Mouse (Mus musculus) forebrain, embryonic 15.5 days (tissue): Measurements from ENCODE around the gene Col9a2. TPM values are rescaled to one million over a fixed set of nuclear protein-coding genes. Genes with fewer than 3 reads are reported as not detected.

Experiments used
- ATAC-seq: fragments of 200-750 bp; cut with Nextera tagmentation; replicated peaks from 2 replicates; pipeline ENCODE4 v1.8.0; 2017; ENCODE audit warnings: mild to moderate bottlenecking, moderate TSS enrichment, moderate library complexity
- H3K27ac ChIP-seq: fragments of 300-500 bp; sonication (generic); replicated peaks from 2 replicates; pipeline ENCODE4 v1.5.1; 2015; ENCODE audit warnings: mild to moderate bottlenecking, inconsistent platforms
- H3K27me3 ChIP-seq: fragments of 300-500 bp; sonication (generic); 2 replicates; pipeline ENCODE4 v1.6.1; 2015; ENCODE audit warnings: inconsistent platforms
- H3K36me3 ChIP-seq: fragments of 300-500 bp; sonication (generic); 2 replicates; pipeline ENCODE4 v1.6.1; 2015; ENCODE audit warnings: mild to moderate bottlenecking, inconsistent platforms
- H3K4me1 ChIP-seq: fragments of 300-500 bp; sonication (generic); 2 replicates; pipeline ENCODE4 v1.6.1; 2015; ENCODE audit warnings: inconsistent platforms
- H3K4me2 ChIP-seq: fragments of 300-500 bp; sonication (generic); replicated peaks from 2 replicates; pipeline ENCODE4 v1.6.1; 2015; ENCODE audit warnings: mild to moderate bottlenecking, inconsistent platforms
- H3K4me3 ChIP-seq: fragments of 300-500 bp; sonication (generic); 2 replicates; pipeline ENCODE4 v1.5.1; 2015; ENCODE audit warnings: mild to moderate bottlenecking, inconsistent platforms
- H3K9ac ChIP-seq: fragments of 300-500 bp; sonication (generic); replicated peaks from 2 replicates; pipeline ENCODE4 v1.6.1; 2015; ENCODE audit warnings: mild to moderate bottlenecking, inconsistent platforms
- H3K9me3 ChIP-seq: fragments of 300-500 bp; sonication (generic); 2 replicates; pipeline ENCODE4 v1.6.1; 2016; ENCODE audit warnings: inconsistent platforms
- WGBS: fragments of 180-500 bp; shearing (Covaris S2); methylation state at CpG from one replicate; pipeline ENCODE4 v1.1.7; 2015; ENCODE audit warnings: mixed read lengths; 5-methylcytosine and 5-hydroxymethylcytosine counted together
- polyA plus RNA-seq: library from polyadenylated mRNA; unstranded; fragments of >200 nt; fragmentation: Nextera tagmentation; extraction: Ambion mirVana; gene quantifications from 2 replicates; pipeline ENCODE4 v1.2.1, GENCODE M21; 2015

Gene Col9a2
- polyA plus RNA-seq, 1 experiment from 2014 or later: 5.9 TPM

- no peaks in the 10 kb centered on the region for H3K4me1 ChIP-seq
- no peak for ATAC-seq
- H3K27ac ChIP-seq: no peak overlapping the region
- H3K4me3 ChIP-seq: no peak overlapping the region
- H3K9me3 ChIP-seq: no peaks in the 10 kb centered on the region
- H3K9ac ChIP-seq: no peak overlapping the region
- H3K27me3 ChIP-seq: no peaks in the 10 kb centered on the region
- 81% methylated on average over 1 of the region's 1 CpGs for WGBS
- H3K36me3 ChIP-seq: no peaks in the 10 kb centered on the region
- H3K4me2 ChIP-seq: no peak overlapping the region
Observed at GRCm38 (mm10) chr4:121028146-121028545, 11.0 kb upstream of the Col9a2 start.

- ATAC-seq: no peak
- H3K36me3 ChIP-seq: no peaks in the 10 kb centered on the region
- no peak overlapping the region for H3K4me2 ChIP-seq
- 26% methylated on average over 14 of the region's 14 CpGs for WGBS
- H3K4me3 ChIP-seq: no peak overlapping the region
- H3K9ac ChIP-seq: no peak overlapping the region
- H3K27ac ChIP-seq: no peak overlapping the region
- no peaks in the 10 kb centered on the region for H3K27me3 ChIP-seq
- no peaks in the 10 kb centered on the region for H3K9me3 ChIP-seq
- no peaks in the 10 kb centered on the region for H3K4me1 ChIP-seq
Observed at GRCm38 (mm10) chr4:121028659-121029392, 10.4 kb upstream of the Col9a2 start.

GRCm38 (mm10) chr4:121029632-121030031, 9.6 kb upstream of the Col9a2 start:
- H3K4me2 ChIP-seq: no peak overlapping the region
- no peak overlapping the region for H3K27ac ChIP-seq
- H3K9ac ChIP-seq: no peak overlapping the region
- H3K4me1 ChIP-seq: no peaks in the 10 kb centered on the region
- no peak for ATAC-seq
- H3K27me3 ChIP-seq: no peaks in the 10 kb centered on the region
- WGBS: 78% methylated on average over 3 of the region's 3 CpGs
- no peaks in the 10 kb centered on the region for H3K36me3 ChIP-seq
- H3K9me3 ChIP-seq: no peaks in the 10 kb centered on the region
- H3K4me3 ChIP-seq: no peak overlapping the region

GRCm38 (mm10) chr4:121031440-121031839, 7.7 kb upstream of the Col9a2 start:
- H3K4me2 ChIP-seq: no peak overlapping the region
- H3K27ac ChIP-seq: no peak overlapping the region
- no peaks in the 10 kb centered on the region for H3K27me3 ChIP-seq
- H3K9ac ChIP-seq: no peak overlapping the region
- ATAC-seq: no peak
- no peaks in the 10 kb centered on the region for H3K4me1 ChIP-seq
- no peaks in the 10 kb centered on the region for H3K9me3 ChIP-seq
- no peak overlapping the region for H3K4me3 ChIP-seq
- H3K36me3 ChIP-seq: no peaks in the 10 kb centered on the region
- 62% methylated on average over 4 of the region's 4 CpGs for WGBS

GRCm38 (mm10) chr4:121033006-121033405, 6.2 kb upstream of the Col9a2 start:
- no peaks in the 10 kb centered on the region for H3K36me3 ChIP-seq
- H3K9me3 ChIP-seq: no peaks in the 10 kb centered on the region
- H3K27me3 ChIP-seq: no peaks in the 10 kb centered on the region
- ATAC-seq: no peak
- H3K9ac ChIP-seq: no peak overlapping the region
- no peak overlapping the region for H3K4me2 ChIP-seq
- no peaks in the 10 kb centered on the region for H3K4me1 ChIP-seq
- WGBS: 79% methylated on average over 2 of the region's 2 CpGs
- H3K27ac ChIP-seq: no peak overlapping the region
- no peak overlapping the region for H3K4me3 ChIP-seq

DNA sequence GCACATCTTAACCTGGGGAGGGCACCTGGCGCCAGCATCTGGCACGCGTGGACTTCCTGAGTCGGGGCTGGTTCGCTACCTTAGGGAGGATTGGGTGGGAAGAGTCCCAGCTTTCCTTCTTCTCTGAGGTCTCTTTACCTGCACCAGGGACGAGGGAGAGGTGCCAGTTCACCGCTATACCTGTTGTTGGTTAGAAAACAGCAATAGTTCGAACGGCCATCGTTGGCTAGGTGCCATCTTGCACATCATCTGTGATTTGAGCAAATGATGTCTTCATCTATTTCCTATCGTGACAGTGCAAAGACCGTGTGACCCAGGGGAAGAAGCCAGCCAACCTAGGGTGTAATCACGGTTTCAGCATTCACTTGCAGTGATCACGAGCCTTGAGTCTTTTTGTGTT, 1.1 kb downstream of the Col9a2 start:
- H3K4me1 ChIP-seq: peaks cover 20% of the 10 kb centered on the region
- no peak overlapping the region for H3K9ac ChIP-seq
- no peak overlapping the region for H3K27ac ChIP-seq
- no peaks in the 10 kb centered on the region for H3K9me3 ChIP-seq
- ATAC-seq: no peak
- 59% methylated on average over 14 of the region's 14 CpGs for WGBS
- H3K4me2 ChIP-seq: peak overlapping the region; percentile 61
- H3K36me3 ChIP-seq: no peaks in the 10 kb centered on the region
- H3K27me3 ChIP-seq: peaks cover 21% of the 10 kb centered on the region
- H3K4me3 ChIP-seq: peak overlapping the region; percentile 41; the same call in 1 of the 2 replicates

DNA sequence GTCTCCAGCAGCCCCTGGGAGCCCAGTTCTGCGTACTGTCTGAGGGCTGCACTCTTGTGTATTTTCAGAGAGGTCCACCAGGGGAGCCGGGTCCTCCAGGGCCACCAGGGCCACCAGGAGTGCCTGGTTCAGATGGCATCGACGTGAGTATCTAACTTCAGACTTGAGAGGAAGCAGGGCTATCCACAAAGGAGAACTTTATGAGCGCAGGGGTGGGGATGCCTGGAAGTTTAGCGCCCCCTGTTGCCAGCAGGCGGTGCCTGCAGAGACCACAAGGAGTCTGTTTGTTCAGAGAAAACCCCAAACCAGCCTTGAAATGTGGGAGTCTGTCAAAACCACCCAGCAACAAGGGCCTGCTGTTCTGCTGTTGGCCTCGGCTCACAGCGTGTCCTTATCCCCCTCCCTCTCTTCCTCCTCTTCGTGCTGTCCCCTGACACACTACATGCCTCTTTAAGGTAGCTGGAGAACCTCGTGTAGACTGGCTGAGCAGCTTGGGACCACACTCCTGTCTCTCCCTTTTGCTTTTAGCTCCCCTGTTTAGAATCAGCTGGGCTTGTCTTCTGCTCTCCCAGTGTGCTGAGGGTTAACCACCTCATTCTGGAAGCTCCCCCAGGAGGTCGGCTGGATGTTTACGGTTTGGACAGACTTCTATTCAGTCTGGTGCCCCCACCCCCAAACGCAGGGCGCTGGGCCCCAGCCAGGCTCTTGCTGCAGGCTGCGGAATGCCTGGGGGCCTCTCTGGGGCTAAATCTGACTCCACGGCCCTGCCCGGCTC, 1.9 kb downstream of the Col9a2 start:
- 9% methylated on average over 18 of the region's 18 CpGs for WGBS
- H3K36me3 ChIP-seq: no peaks in the 10 kb centered on the region
- H3K4me1 ChIP-seq: peaks cover 20% of the 10 kb centered on the region
- no peaks in the 10 kb centered on the region for H3K9me3 ChIP-seq
- H3K9ac ChIP-seq: no peak overlapping the region
- H3K27ac ChIP-seq: peak overlapping the region; percentile 35
- no peak overlapping the region for H3K4me3 ChIP-seq
- no peak overlapping the region; the same call in 1 of the 2 replicates for H3K4me2 ChIP-seq
- ATAC-seq: peak; percentile 65
- peaks cover 21% of the 10 kb centered on the region for H3K27me3 ChIP-seq

GRCm38 (mm10) chr4:121042472-121042871, 3.3 kb downstream of the Col9a2 start:
- Histone ChIP-seq H3K27ac (no peak overlapping the region), H3K4me1 (peaks cover 20% of the 10 kb centered on the region), H3K4me3 (no peak overlapping the region), H3K36me3 (no peaks in the 10 kb centered on the region), H3K9ac (no peak overlapping the region), H3K9me3 (no peaks in the 10 kb centered on the region), H3K27me3 (peaks cover 21% of the 10 kb centered on the region), H3K4me2 (no peak overlapping the region)
- WGBS: 65% methylated on average over 5 of the region's 5 CpGs
- no peak for ATAC-seq

DNA sequence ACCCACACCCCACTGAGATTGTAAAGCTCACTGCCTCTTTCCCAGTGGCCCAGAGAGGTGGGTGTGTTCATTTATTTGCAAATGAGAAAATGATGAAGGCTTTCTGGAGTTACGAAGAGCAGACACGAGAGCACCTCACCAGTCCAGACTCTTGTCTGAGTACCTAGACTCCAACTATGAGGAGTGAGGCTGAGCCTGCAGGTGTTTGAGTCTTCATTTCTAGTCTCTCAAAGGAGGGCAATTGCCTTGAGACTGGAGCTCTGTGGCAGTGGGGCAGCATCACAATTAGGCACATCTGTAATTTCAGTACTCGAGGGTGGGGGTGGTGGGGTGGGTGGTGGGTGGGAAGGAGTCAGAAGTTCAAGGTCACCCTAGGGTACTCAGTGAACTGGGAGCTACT, 3.8 kb downstream of the Col9a2 start:
- Histone ChIP-seq H3K9ac (no peak overlapping the region), H3K4me2 (no peak overlapping the region), H3K27me3 (peaks cover 21% of the 10 kb centered on the region), H3K9me3 (no peaks in the 10 kb centered on the region), H3K4me3 (no peak overlapping the region), H3K36me3 (no peaks in the 10 kb centered on the region), H3K4me1 (peaks cover 20% of the 10 kb centered on the region), H3K27ac (no peak overlapping the region)
- ATAC-seq: no peak
- WGBS: 60% methylated on average over 3 of the region's 3 CpGs

GRCm38 (mm10) chr4:121051863-121052262, 12.7 kb downstream of the Col9a2 start:
- no peak for ATAC-seq
- H3K9me3 ChIP-seq: no peaks in the 10 kb centered on the region
- H3K4me1 ChIP-seq: no peaks in the 10 kb centered on the region
- H3K27ac ChIP-seq: no peak overlapping the region
- no peaks in the 10 kb centered on the region for H3K36me3 ChIP-seq
- H3K9ac ChIP-seq: no peak overlapping the region
- no peak overlapping the region for H3K4me3 ChIP-seq
- no peak overlapping the region for H3K4me2 ChIP-seq
- no peaks in the 10 kb centered on the region for H3K27me3 ChIP-seq
- WGBS: 24% methylated on average over 4 of the region's 4 CpGs

DNA sequence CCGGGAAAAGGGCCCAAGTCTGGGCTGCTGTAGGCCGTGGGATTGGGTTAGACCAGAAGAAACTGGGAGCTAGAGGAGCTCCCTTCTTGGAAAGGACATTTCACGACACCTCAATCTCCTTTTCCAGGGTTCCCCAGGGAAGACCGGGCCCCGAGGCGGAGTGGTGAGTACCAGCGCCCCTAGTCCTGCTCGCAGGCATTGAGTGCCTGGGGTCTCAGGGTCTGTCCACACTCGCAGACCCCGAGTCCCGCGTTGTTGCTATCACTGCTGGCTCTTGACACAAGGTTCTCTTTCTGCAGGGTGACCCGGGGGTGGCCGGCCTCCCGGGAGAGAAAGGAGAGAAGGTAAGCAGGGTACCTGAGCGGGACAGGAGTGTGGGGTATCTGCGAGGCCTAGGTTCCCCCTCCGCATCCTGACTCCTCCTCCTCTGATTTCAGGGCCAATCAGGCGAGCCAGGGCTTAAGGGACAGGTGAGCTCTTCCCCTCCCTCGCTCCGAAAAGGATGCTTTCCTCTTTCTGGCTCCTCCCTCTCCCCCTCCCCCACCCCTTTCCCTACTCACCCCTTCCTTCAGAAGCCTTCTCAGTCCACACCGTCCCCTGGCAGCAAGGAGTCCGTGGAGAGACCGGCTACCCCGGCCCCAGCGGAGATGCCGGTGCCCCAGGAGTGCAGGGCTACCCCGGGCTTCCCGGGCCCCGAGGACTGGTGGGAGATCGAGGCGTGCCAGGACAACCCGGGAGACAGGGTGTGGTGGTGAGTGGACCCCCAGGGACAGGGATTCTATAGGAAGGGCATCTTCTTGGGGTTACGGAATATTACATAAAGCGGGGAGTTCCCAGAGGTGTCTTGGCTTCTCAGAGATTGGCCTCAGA, 13.5 kb downstream of the Col9a2 start:
- WGBS: 11% methylated on average over 35 of the region's 35 CpGs
- H3K4me3 ChIP-seq: peak overlapping the region; percentile 21
- no peaks in the 10 kb centered on the region for H3K36me3 ChIP-seq
- ATAC-seq: peak; percentile 65
- no peak overlapping the region for H3K27ac ChIP-seq
- no peaks in the 10 kb centered on the region for H3K9me3 ChIP-seq
- no peaks in the 10 kb centered on the region for H3K4me1 ChIP-seq
- no peaks in the 10 kb centered on the region for H3K27me3 ChIP-seq
- H3K4me2 ChIP-seq: peak overlapping the region; percentile 31
- no peak overlapping the region for H3K9ac ChIP-seq

DNA sequence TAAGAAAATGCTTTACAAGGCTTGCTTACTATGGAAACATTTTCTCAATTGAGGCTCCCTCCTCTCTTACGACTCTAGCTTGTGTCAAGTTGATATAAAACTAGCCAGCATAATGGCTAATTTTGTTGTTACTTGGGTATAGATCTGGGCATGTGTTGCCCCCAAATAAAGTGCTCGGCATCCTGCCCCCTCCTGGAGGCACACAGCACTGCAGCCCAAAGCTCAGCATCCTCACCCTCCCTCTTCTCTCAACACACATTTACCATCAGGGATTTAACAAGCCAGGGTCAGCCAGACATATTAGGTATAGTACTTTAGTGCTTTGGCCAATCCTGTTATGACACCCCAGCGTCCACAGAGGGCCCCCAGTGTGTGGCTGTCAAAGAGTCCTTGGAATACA, 17.2 kb downstream of the Col9a2 start:
- Histone ChIP-seq H3K4me2 (no peak overlapping the region), H3K27ac (no peak overlapping the region), H3K4me3 (no peak overlapping the region), H3K4me1 (no peaks in the 10 kb centered on the region), H3K9ac (no peak overlapping the region), H3K9me3 (no peaks in the 10 kb centered on the region), H3K36me3 (peaks cover 16% of the 10 kb centered on the region; the same call in 1 of the 2 replicates), H3K27me3 (no peaks in the 10 kb centered on the region)
- WGBS: 41% methylated on average over 3 of the region's 3 CpGs
- ATAC-seq: no peak
